Mouse (Mus musculus) ovary, postnatal 14 days (tissue): ENCODE results near the gene Duox1.
A peak's percentile ranks its signal among the peaks of the same experiment; 100 is the strongest.
"Not testable (repeated sequence)": the region's sequence is repeated elsewhere in the genome, so short reads cannot be mapped to it uniquely, and the experiment has no call there.

ENCODE experiments used
- DNase-seq: peaks from one replicate; pipeline ENCODE4 v3.0.0; 2022; ENCODE audit warnings: low spot score

Duox1 gene

GRCm38 (mm10) chr2:122375391-122375991, 60.0 kb downstream of the Duox1 start:
- DNase-seq, result peak; percentile 96

DNA sequence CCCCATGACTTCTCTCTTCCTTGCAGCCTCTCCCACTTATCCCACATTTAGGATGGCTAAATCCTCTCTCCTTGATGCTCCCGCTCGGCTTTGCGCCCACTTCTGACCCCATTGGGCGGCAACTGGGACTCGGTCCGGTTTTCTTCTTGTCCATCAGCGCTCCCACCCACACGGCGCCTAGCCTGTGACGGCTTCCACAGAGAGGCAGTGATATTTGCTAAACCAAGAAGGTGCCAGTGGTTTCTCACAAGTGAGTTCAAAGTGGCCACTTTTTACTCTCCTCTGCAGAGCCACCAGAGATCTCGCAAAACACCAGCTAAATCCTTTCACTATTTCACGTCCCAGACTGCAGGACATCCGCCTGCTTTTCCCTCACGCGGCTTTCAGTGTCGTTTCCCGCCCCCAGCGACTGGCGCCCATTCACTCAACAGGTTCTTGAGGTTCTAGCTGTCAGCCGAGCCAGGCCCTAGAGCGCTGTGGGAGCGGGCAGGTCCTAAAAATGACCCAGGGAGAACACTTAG, 60.6 kb downstream of the Duox1 start:
- DNase-seq, result no peak

GRCm38 (mm10) chr2:122377215-122377674, 61.8 kb downstream of the Duox1 start:
- peak; percentile 98 for DNase-seq

GRCm38 (mm10) chr2:122377751-122378246, 62.3 kb downstream of the Duox1 start:
- DNase-seq, result peak; percentile 50

DNA sequence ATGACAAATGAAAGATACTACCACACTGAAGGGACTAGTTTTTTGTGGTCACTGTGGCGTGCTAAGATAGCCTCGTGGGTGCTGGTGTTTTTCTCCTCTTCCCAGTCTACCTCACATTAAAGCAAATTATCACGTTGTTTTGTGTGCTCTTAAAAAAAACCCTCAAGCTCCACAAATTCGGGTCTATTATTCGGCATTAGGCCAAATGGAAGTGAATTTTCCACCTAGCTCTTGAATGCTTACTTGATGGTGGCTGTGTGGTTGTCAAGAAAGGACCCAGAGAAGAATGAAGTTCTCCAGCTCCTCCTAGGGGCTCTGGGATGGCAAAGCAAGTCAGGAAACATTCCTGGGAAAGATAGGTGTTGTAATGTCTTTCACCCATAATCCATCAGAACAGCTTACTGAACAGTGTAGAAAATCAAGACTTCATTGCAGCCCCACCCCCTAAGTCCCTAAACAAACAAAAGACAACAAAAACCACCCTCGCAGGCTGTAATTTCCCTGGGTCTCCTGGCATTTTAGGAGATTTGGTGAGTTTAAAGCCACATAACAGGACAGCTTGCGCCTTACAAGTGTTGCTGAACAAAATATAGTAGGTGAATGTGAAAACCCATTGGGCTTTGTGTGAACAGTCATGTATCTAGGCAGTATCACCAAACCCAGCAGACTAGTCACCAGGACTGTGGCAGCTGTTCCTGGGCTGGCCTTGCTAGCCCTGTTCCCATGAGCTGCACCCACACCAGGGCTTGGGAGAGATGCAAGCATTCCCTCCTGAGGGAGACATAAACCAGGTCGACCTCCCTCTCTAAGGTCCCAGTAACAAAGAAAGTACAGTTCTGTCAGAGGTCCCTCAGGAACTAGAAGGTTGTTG, 63.2 kb downstream of the Duox1 start:
- DNase-seq, result no peak

- no peak for DNase-seq
Observed at GRCm38 (mm10) chr2:122379292-122379650, 63.8 kb downstream of the Duox1 start.

DNA sequence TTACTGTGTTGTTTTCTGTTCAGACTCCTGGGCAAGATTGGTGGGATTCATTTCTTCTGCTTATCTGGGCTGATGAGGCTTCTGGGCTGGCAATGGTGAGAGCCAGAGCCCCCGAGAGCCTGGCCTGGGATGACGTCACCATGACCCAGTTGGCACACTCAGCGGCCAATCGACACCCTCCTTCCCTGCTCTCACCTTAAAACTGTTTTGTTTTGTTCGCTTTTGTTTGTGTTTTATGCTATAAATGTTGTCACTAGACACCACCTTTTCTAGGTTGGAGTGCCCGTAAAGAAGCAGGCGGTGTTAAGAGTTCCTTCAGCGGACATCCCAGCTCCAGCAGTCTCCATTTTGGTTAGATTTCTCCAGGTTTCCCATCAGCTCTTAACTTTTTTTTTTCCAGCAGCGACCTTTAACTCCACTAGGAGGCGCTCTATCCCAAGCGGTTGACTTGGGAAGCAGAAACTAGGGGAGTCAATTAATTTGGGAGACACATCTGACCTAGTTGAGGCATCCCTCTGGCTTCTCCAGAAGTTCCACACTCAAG, 65.4 kb downstream of the Duox1 start:
- DNase-seq, result peak; percentile 46

- DNase-seq, result no peak
Observed at GRCm38 (mm10) chr2:122381329-122382103, 66.0 kb downstream of the Duox1 start.

DNA sequence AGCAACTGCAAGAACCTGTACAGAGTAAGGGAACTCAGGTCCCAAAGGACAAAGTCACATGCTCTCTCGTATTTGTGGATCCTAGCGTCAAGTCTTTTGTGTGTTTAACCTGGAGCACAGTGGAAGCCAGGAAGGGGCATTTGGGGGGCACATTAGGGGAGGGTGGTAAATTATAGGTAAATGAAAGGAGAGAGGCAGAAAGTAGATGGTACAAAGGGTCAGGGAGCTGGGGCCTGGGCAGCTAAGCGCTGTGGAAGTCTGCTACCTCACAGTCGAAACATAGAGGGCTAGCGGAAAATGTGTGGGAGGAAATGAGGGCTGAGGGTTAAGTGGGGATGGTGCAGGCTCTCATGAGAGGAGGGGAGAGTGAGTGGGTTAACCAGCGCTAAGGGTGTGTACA, 66.6 kb downstream of the Duox1 start:
- DNase-seq, result no peak

GRCm38 (mm10) chr2:122385095-122385494, 69.6 kb downstream of the Duox1 start:
- DNase-seq, result no peak

DNA sequence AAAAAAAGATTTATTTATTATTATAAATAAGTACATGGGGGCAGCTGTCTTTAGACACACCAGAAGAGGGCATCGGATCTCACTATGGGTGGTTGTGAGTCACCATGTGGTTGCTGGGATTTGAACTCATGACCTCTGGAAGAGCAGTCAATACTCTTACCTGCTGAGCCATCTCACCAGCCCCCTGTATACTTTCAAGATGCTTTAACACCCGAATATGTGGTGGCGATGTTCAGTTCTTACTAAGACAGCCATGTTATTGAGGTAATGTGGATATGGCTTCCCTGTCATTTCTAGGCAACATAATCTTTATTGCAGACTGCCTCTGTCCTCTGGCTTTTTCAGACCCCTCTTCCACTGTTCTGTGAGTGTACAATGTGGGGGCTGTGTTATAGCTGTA, 71.7 kb downstream of the Duox1 start:
- not testable (repeated sequence) for DNase-seq

GRCm38 (mm10) chr2:122396150-122396549, 80.7 kb downstream of the Duox1 start:
- DNase-seq, result no peak
